Mouse (Mus musculus) gastrocnemius, adult 2 months (tissue): ENCODE measurements at regions not wholly inside any gene's neighbourhood (a gene's known extent, or its start where the extent isn't known, plus 50 kb on each side); places are given as distances from the start of the nearest gene placed in this dataset.

ENCODE experiments used
- DNase-seq: peaks from one replicate; pipeline ENCODE4 v3.0.0; 2022
- H3K27ac ChIP-seq: fragments of 200-600 bp; 2 replicates; pipeline ENCODE4 v1.8.1; 2022; ENCODE audit warnings: mild to moderate bottlenecking
- H3K4me3 ChIP-seq: fragments of 200-600 bp; 2 replicates; pipeline ENCODE4 v1.8.1; 2022; ENCODE audit warnings: mild to moderate bottlenecking, moderate library complexity
- CTCF ChIP-seq: fragments of 200-600 bp; IDR thresholded peaks from 2 replicates; pipeline ENCODE4 v1.8.1; 2022; ENCODE audit warnings: antibody characterized with exemption, mild to moderate bottlenecking, moderate library complexity
- intact Hi-C: fragments of 180-260 bp; cut with DNase I; formaldehyde crosslinking; loops from one replicate; pipeline ENCODE4 v1.15.1; 2025

DNA sequence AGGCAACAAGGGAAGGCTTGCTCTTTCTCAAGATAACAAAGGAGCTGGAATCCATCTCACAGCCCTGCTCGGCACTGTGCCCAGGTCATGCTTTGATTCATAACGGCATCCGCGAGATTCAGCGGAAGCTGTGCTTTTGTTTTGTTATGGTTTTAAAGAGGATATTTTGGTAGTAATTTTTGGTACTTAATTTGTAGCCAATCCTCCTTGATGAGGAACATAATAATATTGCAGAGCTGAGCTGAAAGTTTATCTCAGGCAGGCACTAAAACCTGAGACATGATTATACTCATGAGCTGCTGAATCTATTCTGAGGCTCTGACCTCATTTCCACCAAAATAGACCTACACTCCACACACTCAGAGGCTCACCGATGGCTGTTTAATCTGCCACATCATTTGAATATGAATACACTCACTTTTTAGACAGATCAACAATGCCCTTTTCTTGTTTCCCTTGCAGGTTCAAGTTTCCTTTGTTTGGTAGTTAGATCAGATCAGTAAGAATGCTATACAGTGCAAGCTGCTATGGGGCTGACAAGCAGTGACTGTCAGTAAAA, 518.5 kb downstream of the Ptprc start:
- peak overlapping the region; percentile 52 for H3K4me3 ChIP-seq
- H3K27ac ChIP-seq: peak overlapping the region; percentile 71
- intact Hi-C loops: loop anchor here (10.0 kb wide), 1 partner anchor 238 kb away; no protein-coding TSS in a partner anchor
- no peak for TF ChIP-seq CTCF
- DNase-seq: peak; percentile 68

DNA sequence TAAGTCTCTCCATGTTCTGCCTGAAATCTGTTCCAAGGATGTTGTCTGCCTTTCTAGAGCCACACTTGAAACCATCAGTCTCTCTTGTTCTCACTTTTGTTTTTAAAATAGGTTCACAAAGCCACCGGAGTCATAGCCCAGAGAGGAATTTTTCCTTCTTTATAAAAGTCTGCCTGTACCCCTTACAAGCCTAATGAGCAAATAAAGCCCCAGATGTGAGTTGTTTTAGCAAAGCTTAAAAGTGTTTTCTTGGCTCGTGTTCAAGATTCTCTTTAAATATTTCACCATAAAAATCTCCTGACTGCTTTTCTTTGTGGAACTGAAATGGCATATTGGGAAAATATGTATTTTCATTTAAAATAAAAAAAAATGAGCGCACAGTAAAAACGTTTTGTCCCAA, 521.3 kb downstream of the Ptprc start:
- Histone ChIP-seq H3K27ac (no peak overlapping the region), H3K4me3 (no peak overlapping the region)
- DNase-seq: no peak
- no peak for TF ChIP-seq CTCF
- intact Hi-C loops: loop anchor here (10.0 kb wide), 1 partner anchor 241 kb away; no protein-coding TSS in a partner anchor

DNA sequence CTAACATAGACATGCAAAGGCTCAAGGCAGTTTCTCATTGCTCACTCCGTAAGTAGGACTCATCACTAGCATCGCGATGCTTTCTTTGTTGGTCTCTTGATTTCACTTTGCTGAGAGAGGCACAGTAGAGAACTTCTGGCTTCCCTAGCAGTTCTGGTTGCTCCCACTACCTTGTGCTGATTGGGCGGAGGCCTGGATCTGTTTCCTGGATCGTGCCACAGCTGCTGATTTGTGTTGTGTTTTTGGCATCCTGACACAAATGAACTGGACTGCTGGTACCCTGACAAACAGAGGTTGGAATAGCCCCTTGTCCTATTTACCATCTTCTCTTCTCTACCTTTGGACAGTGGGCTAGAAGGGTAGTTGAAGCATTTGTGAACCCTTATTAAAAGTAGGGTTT, 522.0 kb downstream of the Ptprc start:
- no peak overlapping the region for H3K27ac ChIP-seq
- DNase-seq: peak; percentile 26
- TF ChIP-seq CTCF: no peak
- H3K4me3 ChIP-seq: no peak overlapping the region
- intact Hi-C loops: loop anchor here (10.0 kb wide), 1 partner anchor 241 kb away; no protein-coding TSS in a partner anchor

DNA sequence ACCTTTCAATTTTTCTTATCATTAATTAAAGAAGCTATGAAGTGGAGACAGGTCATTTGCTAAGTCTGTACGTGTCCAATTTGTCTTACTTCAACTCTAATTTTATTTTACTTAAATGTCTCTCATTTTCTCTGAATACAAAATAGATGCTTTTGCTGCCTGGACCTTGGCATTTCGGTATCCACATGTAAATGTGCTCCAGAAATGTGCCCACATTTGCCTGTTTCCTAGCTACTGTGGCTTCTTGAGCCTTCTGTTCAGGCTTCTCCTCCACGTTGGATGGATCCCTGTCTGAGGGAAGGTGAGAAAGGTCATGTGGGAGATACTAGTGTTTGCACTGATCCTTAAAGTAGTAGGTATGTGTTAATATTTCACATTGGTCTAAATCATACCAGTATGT, 524.9 kb downstream of the Ptprc start:
- H3K27ac ChIP-seq: no peak overlapping the region

DNA sequence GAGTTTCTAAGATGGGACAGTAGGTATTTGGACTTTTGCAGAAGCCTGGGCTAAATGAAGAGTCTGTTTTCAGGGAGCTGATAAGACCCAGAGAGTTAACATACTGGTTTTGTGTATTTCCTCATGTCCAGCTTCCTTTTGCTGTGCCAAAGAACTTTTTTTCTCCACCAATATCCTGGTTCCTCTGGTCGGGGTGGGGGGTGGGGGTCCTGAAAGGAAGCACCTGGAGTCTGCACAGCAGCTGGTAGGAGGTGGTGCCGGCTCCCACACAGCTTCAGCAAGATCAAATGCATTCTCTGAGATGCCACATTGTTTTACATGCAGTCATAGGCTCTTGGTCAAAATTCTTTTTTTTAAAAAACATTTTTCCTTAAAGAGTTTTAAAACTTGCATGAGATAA, 525.4 kb downstream of the Ptprc start:
- intact Hi-C loops: loop anchor here (10.0 kb wide), 1 partner anchor 245 kb away; no protein-coding TSS in a partner anchor
- no peak for TF ChIP-seq CTCF
- H3K27ac ChIP-seq: no peak overlapping the region
- H3K4me3 ChIP-seq: no peak overlapping the region
- no peak for DNase-seq

More for the DNA sequence above, 524.9 kb downstream of the Ptprc start:
- no peak for DNase-seq
- intact Hi-C loops: loop anchor here (10.0 kb wide), 1 partner anchor 244 kb away; no protein-coding TSS in a partner anchor
- TF ChIP-seq CTCF: no peak
- H3K4me3 ChIP-seq: no peak overlapping the region

DNA sequence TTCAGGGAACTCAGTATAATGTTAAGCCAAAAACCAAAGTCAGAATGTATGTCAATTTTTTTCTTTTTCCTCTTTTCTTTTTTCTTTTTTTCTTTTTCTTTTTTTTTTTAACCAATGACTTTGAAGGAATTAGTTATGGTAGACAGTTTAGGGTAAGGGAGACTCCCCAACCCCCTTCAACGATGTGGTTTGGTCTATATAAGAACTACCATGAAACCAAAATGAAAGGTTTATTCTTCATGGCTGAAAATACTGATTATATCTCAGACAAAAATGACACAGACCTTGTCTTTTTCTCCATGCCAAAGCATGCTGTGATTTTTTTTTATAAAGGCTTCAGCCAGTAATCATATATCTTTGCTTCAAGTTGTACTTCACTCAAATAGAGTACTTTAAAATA, 526.7 kb downstream of the Ptprc start:
- TF ChIP-seq CTCF: no peak
- Histone ChIP-seq H3K4me3 (no peak overlapping the region), H3K27ac (no peak overlapping the region)
- intact Hi-C loops: no loop called here
- DNase-seq: no peak

DNA sequence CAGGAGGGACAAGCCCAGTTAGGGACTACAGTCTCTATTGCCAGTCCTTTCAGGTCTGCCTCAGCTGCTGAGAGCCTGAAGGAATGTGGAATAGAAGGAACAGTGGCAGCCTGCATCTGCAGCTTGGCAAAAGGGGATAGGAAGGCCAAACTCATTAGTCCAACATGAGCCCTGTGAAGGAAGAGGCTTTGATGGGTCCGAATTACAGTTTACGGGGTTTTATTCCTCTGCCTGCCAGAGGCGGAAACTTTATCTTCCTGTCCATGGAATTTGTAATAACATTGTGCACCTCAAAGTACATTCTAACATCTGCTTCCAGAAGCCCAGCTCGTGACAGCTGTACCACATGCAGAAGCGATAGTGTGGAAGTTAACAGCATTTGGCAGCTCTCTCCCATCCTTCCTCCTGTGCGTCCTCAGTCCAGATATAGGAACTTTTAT, 530.9 kb downstream of the Ptprc start:
- no peak for DNase-seq
- Histone ChIP-seq H3K27ac (no peak overlapping the region), H3K4me3 (no peak overlapping the region)
- TF ChIP-seq CTCF: no peak
- intact Hi-C loops: no loop called here

DNA sequence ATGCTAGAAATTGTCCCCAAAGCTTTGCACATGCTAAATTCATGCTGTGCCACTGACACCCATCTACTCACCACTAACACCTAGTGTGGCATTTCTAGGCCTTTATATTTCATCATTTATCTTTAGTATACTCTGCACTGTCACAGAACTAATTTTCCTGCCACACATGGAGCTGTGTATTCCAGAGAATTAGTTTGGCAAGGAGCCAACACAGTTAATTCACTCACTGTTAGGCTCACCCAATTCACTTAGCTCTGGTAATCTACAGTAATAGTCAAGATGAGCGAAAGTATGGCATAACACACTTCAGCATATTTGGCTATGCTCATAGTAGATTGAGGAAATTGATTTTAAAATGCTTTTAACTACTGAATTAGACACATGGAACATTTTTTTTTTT, 532.0 kb downstream of the Ptprc start:
- DNase-seq: no peak
- no peak for TF ChIP-seq CTCF
- Histone ChIP-seq H3K4me3 (no peak overlapping the region), H3K27ac (no peak overlapping the region)
- intact Hi-C loops: no loop called here

DNA sequence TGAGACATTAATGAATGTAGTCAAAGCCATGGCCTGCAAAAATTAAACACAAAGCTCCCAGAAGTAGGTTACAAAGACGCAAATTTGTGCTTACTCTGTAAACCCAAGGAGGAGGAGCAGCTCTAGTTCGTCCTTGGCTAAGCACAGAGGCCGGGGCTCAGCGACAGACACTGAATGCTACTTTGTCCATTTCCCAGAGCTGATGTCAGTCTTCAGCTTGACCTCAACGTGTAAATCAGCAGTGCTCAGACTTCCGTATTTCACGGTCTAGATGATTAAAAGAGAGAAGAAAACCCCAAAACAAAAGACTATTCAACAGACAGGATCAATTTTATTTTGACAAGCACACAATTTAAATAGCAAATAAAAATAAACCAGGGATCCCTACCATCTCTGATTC, 534.7 kb downstream of the Ptprc start:
- no peak for DNase-seq
- intact Hi-C loops: no loop called here
- TF ChIP-seq CTCF: no peak

DNA sequence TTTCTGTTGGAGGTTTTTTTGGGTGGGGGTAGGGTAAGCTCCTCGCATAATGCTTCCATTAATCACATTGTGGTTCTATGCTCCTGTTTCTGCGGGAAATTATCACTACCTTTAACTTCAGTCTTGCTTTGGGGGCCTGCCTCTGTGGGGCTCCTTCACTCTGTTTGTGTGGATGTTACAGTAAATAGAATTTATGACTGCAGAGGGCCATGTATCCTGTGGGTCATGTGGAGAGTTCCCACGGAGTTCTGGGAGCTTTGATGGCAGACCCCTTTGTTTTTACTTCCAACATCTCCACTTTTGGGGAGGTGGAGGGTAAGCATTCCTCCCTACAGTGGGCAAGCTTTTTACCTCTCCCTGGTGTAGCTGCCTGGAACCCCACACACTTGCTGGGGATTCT, 538.6 kb downstream of the Ptprc start:
- Histone ChIP-seq H3K4me3 (no peak overlapping the region), H3K27ac (no peak overlapping the region)
- intact Hi-C loops: no loop called here
- no peak for TF ChIP-seq CTCF
- DNase-seq: no peak

More for the DNA sequence above, 534.7 kb downstream of the Ptprc start:
- no peak overlapping the region for H3K27ac ChIP-seq
- H3K4me3 ChIP-seq: no peak overlapping the region

DNA sequence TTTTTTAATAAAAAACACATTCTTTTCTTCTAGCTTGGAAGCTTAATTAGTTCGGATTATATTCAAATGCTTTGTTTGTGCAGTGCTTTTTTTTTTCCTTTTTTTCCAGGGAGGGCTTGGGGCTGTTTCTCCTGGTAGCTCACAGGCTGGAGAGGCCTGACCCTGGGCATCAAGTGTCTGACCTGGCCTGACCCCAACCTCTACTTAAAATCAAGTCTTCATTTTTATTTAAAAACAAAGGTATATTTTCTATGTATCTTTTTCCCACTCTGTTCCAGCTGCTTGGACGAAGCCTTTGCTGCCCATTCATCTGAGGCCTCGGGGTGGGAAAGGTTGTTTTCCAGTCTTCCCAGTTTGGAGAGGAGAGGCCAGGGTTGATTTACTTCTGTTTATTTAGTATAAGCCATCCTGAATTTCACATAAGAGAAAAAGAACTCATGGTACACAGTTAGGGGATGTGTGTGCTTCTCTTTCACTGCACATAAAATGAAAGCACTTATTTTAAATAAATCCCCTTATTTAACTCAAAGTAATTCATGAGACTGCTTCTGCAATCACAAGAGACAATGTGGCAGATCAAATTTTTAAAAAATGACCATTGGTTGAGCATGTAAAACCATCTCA, 539.1 kb downstream of the Ptprc start:
- no peak overlapping the region for H3K27ac ChIP-seq
- TF ChIP-seq CTCF: no peak
- intact Hi-C loops: no loop called here
- no peak for DNase-seq
- no peak overlapping the region for H3K4me3 ChIP-seq

DNA sequence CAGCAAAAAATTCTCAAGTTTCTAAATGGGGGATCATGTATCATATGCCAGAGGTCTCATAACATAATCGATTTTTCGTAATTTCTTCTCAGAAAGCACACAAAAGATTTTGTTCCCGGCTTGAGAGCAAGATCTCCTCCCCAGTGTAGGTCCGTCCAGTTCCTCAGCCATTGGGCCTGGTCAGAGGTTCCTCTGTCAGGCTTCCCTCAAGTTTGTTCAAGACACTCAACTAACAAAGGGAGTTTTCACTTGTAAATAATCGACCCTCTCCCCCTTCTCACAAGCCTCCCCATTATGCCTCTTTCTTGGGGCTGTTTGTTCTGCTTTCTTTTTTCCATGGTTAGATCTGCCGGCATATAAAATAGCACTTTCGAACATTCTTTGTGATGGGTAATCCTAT, 539.7 kb downstream of the Ptprc start:
- no peak for TF ChIP-seq CTCF
- DNase-seq: no peak
- no peak overlapping the region for H3K4me3 ChIP-seq
- intact Hi-C loops: no loop called here
- no peak overlapping the region for H3K27ac ChIP-seq

DNA sequence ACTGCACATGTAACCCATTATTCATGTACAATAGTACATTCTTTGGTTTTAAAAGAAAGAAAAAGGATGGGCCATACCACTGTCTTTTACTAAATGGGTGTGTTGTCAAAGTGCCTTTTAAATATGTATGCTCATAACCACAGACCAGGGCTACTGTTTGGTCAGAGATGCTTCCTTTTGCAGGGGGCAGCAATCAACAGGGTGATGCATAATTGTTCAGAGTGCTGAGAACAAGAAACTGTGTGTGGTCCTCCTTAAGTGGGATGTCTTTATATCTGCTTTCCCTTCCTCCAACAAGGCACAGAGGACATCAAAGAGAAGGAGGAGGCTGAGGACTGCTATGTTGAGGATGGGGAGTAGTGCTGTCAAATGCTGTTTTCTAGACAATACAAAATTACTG, 544.0 kb downstream of the Ptprc start:
- TF ChIP-seq CTCF: no peak
- Histone ChIP-seq H3K4me3 (no peak overlapping the region), H3K27ac (no peak overlapping the region)
- intact Hi-C loops: no loop called here
- no peak for DNase-seq

DNA sequence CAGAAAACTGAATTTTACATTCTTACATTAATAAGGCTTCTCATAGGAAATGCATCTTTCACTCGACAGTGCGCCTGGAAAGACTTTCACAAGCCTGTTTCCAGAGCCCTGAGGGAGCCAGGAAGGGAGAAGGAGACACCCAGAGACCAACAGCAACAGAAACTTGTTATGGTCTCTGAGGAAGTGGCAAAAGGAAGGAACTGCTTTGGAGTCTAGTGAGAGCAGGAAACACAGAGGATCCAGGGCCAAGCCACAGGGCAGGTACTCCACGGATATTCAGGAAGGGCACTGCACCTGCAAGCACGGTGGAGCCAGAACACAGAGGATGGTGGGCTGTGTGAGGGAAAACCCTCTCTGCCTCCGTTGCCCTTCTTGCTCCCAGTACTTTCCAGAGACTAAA, 554.8 kb downstream of the Ptprc start:
- H3K27ac ChIP-seq: peak overlapping the region; percentile 31; the same call in 1 of the 2 replicates
- DNase-seq: peak; percentile 13
- TF ChIP-seq CTCF: no peak
- intact Hi-C loops: no loop called here
- no peak overlapping the region for H3K4me3 ChIP-seq
